Mouse (Mus musculus): ENCODE measurements around the gene Dock6. TPM values are rescaled to one million over a fixed set of nuclear protein-coding genes. Genes with fewer than 3 reads are reported as not detected.
"Not testable (repeated sequence)": the region's sequence is repeated elsewhere in the genome, so short reads cannot be mapped to it uniquely, and the experiment has no call there.

The Dock6 gene
- total and polyA plus RNA-seq, 3 experiments = 0.79 to 3.6 (median 3.3) TPM

DNA sequence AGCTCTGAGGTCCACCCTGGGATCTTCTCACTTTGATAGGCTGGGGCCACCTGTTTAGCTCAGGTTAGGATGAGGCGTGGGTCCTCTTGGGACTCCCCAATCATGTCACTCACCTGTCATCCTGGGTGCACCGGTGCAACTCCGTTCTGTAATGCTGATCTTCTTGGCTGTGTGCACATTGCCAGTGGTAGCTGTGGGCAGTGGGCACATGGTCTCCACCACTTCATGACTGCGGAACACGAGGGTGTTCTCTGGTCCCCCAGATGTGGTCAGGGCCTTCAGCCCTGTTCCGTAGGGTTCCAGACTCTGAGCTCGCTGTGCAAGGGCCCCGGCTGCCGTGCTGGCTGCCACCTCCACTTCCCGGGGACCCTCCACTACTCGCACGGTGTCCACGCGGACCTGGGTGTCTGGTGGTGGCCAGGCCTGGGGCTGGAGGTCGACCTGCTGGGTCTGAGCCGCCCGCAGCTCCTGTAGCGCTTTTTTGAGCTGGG lies 58.0 kb downstream of the Dock6 start:
- in situ Hi-C loops (cut with MboI; ENCODE audit: low pct_ligation_motif_present, low pct_unique_long_range_greater_than_20kb, low sequenced_read_pairs) (no loop called here), dilution Hi-C loops (cut with MboI; ENCODE audit: extremely low pct_ligation_motif_present, extremely low pct_unique_long_range_greater_than_20kb, low sequenced_read_pairs) (no loop called here)
- DNase-seq (ENCODE audit: extremely low read depth) = no peak
- no peaks in the 10 kb centered on the region for H3K9me3 ChIP-seq (replicated peaks; ENCODE audit: low read length)
- no peak overlapping the region for H3K27ac ChIP-seq (ENCODE audit: insufficient read depth, low read depth)
- H3K36me3 ChIP-seq (replicated peaks in 1 of 2; ENCODE audit: control insufficient read depth in 1 of 2, insufficient read depth in 1 of 2, low read length in 1 of 2) = peaks cover 0 to 3% of the 10 kb centered on the region in 2 experiments
- peaks cover 24% of the 10 kb centered on the region for H3K27me3 ChIP-seq (replicated peaks)
- TF ChIP-seq ZMIZ1 (IDR thresholded peaks at IDR 0.05; ENCODE audit: low read depth, low read length) = no peak
- TF ChIP-seq MYC (IDR thresholded peaks at IDR 0.05; ENCODE audit: low read depth, low read length) = no peak
- no peak for TF ChIP-seq ZNF384 (IDR thresholded peaks at IDR 0.05; ENCODE audit: low read depth, low read length)
- TF ChIP-seq MAX (IDR thresholded peaks at IDR 0.05; ENCODE audit: low read length) = no peak
- no peak for TF ChIP-seq CTCF (conservative IDR thresholded peaks at IDR 0.05 in 1 of 2, IDR thresholded peaks at IDR 0.05 in 1 of 2; ENCODE audit: low read depth in 2 of 2, low read length in 2 of 2)
- no peak for TF ChIP-seq IRF4 (IDR thresholded peaks at IDR 0.05; ENCODE audit: low read depth, low read length)
- TF ChIP-seq NELFE (IDR thresholded peaks at IDR 0.05; ENCODE audit: low read depth, low read length) = no peak
- TF ChIP-seq ZC3H11A (IDR thresholded peaks at IDR 0.05; ENCODE audit: low read depth, low read length) = no peak
- TF ChIP-seq JUND (conservative IDR thresholded peaks at IDR 0.05; ENCODE audit: low read depth, low read length) = no peak
- no peak for TF ChIP-seq USF2 (conservative IDR thresholded peaks at IDR 0.05; ENCODE audit: low read depth, low read length)
- no peak for TF ChIP-seq BHLHE40 (IDR thresholded peaks at IDR 0.05; ENCODE audit: low read depth, low read length)
- TF ChIP-seq RAD21 (IDR thresholded peaks at IDR 0.05; ENCODE audit: low read depth, low read length) = no peak
- TF ChIP-seq MXI1 (IDR thresholded peaks at IDR 0.05; ENCODE audit: low read depth, low read length) = no peak
- TF ChIP-seq UBTF (IDR thresholded peaks at IDR 0.05; ENCODE audit: low read depth, low read length) = no peak
- TF ChIP-seq POLR2AphosphoS2 (IDR thresholded peaks at IDR 0.05; ENCODE audit: low read depth, low read length) = no peak
- no peak for TF ChIP-seq ELF1 (IDR thresholded peaks at IDR 0.05; ENCODE audit: low read depth, low read length)
- TF ChIP-seq E2F4 (IDR thresholded peaks at IDR 0.05; ENCODE audit: insufficient replicate concordance, low read depth, low read length) = no peak
- no peak overlapping the region for H3K4me3 ChIP-seq (replicated peaks in 1 of 3; ENCODE audit: low read depth in 2 of 3, low read length in 2 of 3, poor library complexity in 1 of 3)
- H3K79me2 ChIP-seq (replicated peaks; ENCODE audit: control insufficient read depth, extremely low read depth, insufficient read depth, poor library complexity, severe bottlenecking) = no peaks in the 10 kb centered on the region
- H3K4me2 ChIP-seq (ENCODE audit: insufficient read depth, low read depth, poor library complexity, severe bottlenecking) = no peak overlapping the region
- peaks cover 0 to 15% of the 10 kb centered on the region in 2 experiments; a peak in 2 of 4 replicates for H3K4me1 ChIP-seq (ENCODE audit: control insufficient read depth in 1 of 2, insufficient read depth in 2 of 2)
- no peak overlapping the region for H3K9ac ChIP-seq (ENCODE audit: insufficient read depth, low read depth)

GRCm38 (mm10) chr9:21793507-21793906 lies 58.9 kb downstream of the Dock6 start:
- H3K27ac ChIP-seq (ENCODE audit: insufficient read depth, low read depth); dilution Hi-C loops (cut with MboI; ENCODE audit: extremely low pct_ligation_motif_present, extremely low pct_unique_long_range_greater_than_20kb, low sequenced_read_pairs); H3K9ac ChIP-seq (ENCODE audit: insufficient read depth, low read depth); H3K4me3 ChIP-seq (replicated peaks in 1 of 3; ENCODE audit: low read depth in 2 of 3, low read length in 2 of 3, poor library complexity in 1 of 3); H3K79me2 ChIP-seq (replicated peaks; ENCODE audit: control insufficient read depth, extremely low read depth, insufficient read depth, poor library complexity, severe bottlenecking); in situ Hi-C loops (cut with MboI; ENCODE audit: low pct_ligation_motif_present, low pct_unique_long_range_greater_than_20kb, low sequenced_read_pairs); H3K4me2 ChIP-seq (ENCODE audit: insufficient read depth, low read depth, poor library complexity, severe bottlenecking); H3K36me3 ChIP-seq (replicated peaks in 1 of 2; ENCODE audit: control insufficient read depth in 1 of 2, insufficient read depth in 1 of 2, low read length in 1 of 2); H3K4me1 ChIP-seq (ENCODE audit: control insufficient read depth in 1 of 2, insufficient read depth in 2 of 2); DNase-seq (ENCODE audit: extremely low read depth); H3K9me3 ChIP-seq (replicated peaks; ENCODE audit: low read length): not testable (repeated sequence)
- peaks cover 16% of the 10 kb centered on the region for H3K27me3 ChIP-seq (replicated peaks)
